Mouse (Mus musculus) heart, adult 8-10 months (tissue): ENCODE data around the gene Gpatch2. TPM values are rescaled to one million over a fixed set of nuclear protein-coding genes. Genes with fewer than 3 reads are reported as not detected.

ENCODE experiments used
- DNase-seq: peaks from one replicate; pipeline ENCODE4 v3.0.0; 2022; ENCODE audit warnings: low spot score
- total RNA-seq, 4 experiments: library from RNA; stranded (reverse); gene quantifications; 2 replicates each; pipeline ENCODE4 v1.2.4; 2022

The Gpatch2 gene
- total RNA-seq, 4 experiments from 2014 or later, result 9.3 to 10.5 (median 9.9) TPM

DNA sequence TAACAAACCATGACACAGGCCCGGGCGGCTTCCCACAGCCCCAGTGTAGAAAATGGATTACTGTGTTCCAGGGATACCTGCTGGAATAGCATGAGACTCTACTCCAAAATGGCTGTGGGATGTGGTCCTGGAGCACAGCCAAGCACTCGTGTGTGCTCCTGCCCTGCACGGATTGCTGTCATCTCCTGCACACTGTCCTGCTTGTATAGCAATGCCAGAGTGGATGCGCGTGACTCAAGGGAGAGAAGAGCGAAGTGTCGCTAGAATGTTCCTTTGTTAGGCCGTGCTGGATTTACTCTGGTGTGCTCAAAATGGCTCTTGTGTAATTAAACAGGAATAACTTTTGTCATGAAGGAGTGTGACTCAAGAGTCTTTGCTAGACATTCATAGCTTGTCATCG is 87.9 kb downstream of the Gpatch2 start:
- DNase-seq, result no peak

DNA sequence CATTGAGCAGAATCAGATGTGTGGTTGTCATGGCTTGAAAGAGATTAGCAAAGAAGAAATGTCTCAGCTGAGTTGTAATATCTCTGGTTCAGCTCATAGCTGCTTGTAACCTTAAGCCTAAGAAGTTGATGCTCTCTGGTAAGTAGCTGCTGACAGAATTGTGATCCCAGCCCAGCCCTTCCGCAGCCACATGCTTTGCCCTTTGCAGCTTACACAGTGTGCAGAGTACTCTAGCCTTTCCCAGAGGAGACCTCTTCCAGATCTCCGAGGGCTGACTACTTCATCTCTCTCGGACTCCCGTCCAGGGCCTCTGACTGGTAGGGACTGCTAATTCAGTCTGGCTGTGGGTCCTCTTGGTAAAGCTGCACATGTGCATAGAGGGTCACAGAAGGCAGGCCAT is 92.0 kb downstream of the Gpatch2 start:
- no peak for DNase-seq

DNA sequence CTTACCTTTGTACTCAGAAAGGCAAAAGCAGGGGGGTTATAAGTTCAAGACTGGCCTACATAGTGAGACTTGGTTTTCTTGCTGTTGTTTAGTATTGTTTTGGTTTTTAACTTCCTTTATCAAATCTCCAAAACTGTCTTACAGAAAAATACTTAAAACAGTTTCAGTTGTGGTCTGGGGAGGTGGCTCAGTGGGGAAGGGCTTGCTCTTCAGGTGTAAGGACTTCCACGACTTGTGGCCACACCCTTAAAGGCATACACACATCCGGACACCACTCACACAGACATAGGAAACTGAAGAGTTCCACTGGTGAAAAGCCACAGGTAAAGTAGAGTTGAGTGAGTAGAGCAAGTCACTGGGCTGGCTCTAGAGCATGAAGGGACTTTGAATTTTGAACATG is 93.2 kb downstream of the Gpatch2 start:
- DNase-seq, result no peak

DNA sequence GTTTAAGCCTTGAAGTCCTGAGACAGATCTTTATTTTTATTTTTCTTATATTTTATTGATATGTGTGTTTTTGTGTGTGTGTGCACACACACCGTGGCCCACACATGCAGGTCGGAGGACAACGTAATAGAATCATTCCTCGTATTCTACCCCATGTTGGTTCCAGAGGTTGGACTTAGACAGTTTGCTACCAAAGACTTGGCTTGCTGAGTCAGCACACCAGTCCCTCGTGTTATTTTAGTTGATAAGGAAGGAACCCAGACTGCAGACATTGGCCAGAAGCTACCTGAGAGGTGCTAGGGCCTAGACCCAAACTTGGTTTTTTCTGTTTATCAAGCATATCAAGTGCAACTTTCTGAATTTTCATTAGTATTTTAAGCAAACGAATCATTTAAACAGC is 95.8 kb downstream of the Gpatch2 start:
- no peak for DNase-seq

DNA sequence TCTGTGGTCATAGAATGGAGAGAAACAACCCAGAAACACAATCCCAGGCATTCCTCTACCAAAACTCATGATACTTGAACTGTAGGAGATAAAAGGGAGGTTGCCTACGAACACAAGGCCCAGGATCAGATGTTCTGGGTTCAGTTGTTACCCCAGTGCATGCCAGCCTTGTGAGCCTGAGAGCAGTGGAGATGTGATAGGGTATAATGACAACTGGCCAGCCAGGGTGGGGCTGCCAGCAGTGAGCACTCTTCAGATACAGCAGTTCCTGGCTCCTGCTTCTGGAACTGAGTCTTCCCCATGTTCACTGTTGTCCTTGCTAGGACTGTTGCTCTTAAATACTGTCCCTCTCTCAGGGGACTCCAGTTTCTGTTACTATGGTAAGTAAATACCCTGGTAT is 98.0 kb downstream of the Gpatch2 start:
- DNase-seq, result no peak

DNA sequence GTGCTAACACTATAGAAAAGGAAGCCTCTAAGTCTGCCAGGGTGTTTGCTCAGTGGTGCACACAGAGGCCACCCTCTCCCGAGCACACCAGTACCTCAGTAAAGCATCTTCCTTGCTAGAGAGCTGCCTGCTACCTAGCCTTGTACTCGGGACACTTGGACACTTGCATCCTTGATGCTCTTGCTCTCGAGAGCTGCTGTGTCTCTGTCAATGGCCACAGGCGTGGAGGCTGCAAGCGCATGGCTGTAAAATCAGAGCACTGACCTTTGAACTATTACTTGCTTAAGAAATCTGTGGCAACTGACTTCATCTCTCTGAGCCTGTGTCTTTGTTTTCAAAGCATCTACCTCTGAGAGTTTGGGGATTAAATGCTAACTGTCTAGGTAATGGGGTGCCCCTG is 98.5 kb downstream of the Gpatch2 start:
- DNase-seq, result no peak

DNA sequence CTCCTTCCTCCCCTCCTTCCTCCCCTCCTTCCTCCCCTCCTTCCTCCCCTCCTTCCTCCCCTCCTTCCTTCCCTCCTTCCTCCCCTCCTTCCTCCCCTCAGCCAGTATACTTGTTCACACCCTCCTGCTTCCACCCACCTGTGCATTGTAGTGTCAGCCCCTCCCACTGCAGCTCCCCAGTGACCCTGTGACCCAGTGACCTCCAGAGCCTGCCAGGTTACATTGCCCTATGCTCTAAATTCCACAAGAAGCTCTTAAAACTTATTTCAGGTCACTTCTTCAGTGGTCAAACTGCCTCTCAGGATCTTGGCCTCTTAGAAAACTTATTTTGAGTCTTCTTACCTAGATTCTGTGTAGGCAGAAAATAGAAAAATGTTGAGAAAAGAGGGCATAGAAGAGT is 99.2 kb downstream of the Gpatch2 start:
- DNase-seq, result no peak

DNA sequence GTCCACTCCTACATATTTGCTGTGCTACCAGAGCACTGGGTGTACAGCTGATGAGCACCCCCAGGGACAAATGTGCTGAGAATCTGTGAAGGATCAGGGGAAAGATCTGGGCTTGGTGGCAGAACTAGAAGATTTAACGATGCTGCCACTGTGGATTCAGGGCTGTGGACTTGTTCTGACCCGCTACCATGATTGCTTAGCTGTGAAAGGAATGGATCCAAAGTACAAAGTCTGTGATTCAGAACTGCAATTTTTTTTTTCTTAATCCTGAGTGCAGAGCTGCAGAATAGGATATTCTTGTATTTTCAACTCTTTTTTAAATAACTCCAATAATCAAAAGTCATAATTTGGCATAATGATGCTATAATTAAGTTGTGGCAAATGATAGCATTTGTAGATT is 100.5 kb downstream of the Gpatch2 start:
- DNase-seq, result no peak

DNA sequence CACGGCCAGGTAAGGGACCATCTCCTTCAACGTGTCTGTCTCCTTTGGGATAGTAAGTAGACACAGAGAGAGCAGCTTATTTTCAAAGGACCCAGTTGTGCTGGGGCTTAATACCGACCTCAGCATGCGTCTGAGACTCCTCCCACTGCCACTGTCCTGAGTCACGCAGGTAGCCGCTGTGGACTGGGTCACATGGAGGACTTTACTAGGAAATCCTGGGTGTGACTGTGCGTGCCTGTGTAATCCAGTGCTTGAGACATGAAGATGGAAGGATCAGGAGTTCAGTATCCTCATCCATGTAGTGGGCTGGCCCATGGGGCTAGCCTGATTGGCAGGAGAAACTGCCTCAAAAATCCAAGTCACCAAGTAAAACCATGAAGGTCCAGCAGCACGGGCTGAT is 101.2 kb downstream of the Gpatch2 start:
- DNase-seq, result no peak

DNA sequence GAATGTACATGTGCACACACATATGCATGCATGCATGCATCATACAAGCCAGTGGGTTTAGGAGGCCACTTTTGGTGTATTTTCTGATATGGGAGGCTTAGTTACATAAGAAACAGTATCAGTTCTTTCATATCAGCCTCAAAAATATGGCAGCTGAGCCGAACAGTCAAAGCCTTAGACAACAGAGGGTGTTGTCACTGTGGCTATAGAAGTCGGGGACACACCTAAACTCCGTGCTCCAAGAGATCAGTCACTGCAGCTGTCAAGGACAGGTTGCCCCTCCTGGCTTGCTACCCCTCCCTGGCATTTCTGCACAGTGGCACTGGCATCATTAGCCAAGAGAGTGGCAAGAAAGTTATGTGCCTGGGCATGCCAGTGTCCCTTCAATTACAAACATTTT is 106.5 kb downstream of the Gpatch2 start:
- no peak for DNase-seq

DNA sequence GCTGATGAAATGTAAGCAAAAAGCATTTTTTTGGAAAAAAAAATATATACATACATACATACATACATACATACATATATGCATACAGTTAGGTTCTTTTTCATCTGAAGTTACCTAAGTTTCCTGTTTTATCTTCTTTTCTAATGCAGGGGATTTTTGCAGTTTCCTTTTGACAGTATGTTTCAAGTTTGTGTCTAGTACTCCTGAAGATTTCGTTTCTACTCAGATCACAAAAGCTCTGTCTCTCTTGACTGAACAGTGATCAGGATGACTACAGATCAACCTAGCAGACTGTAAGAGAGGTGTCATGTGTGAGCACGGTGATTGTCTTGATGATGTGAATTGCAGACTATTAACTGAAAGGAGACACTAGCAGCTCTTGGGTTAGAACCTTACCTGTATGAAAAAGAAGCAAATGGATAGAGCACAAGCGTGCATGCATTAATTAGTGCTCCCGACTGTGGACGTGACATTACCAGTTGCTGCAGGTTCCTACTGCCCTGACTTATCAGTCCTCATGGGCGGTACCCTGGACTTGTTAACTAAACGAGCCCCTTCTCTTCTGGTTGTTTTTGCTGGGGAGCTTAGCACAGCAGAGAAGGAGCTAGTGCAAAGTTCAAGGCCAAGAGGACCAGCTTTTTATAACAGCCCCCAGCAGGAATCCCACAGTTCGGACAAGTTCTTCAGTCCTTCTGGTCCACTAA is 107.3 kb downstream of the Gpatch2 start:
- no peak for DNase-seq

DNA sequence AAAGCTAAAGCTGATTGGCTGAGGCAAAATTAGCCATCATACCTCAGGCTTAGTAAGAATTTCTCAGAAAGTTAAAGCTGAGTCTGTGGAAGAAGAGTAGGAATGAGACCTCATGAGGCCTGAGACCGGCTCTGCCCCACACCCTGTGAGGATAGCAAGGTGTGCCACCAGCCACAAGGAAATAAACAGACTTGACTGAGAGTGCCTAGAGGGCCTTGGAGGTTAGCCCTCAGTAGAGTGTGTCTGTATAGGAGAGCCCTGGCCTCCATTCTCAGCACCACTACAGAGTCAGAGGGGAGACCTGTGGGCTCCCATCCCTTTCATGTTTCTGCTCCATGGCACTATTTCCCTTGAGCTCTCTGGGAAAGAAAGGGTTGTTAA is 107.9 kb downstream of the Gpatch2 start:
- DNase-seq, result no peak

DNA sequence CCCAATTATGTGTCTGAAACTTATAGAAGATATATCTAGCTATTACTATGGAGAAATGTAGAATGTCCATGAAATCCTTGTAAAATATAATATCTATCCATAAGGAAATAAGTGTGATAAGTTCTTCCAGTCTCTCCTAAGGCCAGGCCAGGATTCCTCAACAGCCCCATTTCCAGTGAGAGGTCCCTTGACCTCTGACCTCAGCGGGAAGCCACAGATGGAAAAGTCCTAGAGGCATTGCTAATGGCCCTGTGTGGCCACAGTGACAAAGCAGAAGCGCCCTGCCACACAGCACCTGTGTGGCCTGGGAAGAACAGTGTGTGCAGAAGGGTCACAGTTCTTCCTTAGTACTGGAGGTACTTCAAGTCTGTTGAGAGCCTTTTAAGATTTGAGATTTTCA is 127.2 kb downstream of the Gpatch2 start:
- no peak for DNase-seq

DNA sequence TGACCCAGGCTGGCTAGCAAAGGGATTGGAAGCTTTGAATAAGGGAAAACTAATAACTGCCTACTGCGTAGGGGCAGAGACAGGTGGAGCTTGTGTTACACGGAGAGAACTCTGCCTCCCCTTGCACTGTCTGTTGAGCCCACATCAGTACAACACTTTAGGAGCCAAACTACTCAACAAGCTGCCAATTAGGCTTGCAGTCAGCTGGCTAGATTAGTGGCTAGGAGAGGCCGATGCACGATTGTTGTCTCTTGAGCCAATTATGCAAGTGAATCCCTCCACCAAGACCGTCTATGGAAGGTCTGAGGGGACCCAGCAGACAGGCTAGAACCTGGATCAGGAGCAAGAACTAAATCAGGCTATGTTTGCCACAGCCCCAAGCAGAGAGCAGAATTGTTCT is 129.8 kb downstream of the Gpatch2 start:
- no peak for DNase-seq

DNA sequence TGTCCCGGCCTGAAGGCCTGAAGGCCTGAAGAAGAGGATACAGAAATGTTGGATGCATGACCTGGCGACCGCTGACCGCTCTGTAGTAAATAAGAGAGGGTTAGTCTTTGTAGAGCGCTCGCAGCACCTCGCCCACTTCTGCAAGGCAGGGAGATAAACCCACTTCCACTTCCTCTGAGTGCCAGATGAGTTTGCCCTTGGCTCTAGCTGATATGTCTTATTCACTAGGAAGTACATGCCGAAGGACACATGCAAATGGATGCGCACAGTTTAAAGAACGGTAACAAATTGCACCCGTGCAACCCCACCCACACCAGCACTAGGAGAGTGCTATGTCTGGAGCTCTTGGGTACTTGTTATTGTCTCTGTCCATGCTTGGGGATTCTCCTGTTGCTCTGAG is 131.6 kb downstream of the Gpatch2 start:
- DNase-seq, result no peak

DNA sequence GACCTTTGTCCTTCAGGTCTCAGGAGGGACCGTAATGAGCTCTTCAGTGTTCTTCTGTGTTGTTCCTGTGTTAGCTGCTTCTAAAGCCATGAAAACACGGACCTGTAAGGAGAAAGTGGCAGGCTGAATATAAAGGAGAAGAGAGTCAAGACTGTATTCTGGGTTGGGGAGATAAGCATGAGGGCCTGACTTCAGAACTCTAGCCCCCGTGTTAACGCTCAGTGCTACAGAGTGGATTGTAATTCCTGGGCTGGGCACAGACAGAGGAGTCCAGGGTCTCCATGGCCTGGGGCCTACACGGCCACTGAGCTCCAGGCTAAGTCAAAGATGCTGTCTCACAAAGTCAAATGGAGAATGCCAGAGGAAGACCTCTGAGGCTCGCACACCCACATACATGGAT is 132.3 kb downstream of the Gpatch2 start:
- no peak for DNase-seq

DNA sequence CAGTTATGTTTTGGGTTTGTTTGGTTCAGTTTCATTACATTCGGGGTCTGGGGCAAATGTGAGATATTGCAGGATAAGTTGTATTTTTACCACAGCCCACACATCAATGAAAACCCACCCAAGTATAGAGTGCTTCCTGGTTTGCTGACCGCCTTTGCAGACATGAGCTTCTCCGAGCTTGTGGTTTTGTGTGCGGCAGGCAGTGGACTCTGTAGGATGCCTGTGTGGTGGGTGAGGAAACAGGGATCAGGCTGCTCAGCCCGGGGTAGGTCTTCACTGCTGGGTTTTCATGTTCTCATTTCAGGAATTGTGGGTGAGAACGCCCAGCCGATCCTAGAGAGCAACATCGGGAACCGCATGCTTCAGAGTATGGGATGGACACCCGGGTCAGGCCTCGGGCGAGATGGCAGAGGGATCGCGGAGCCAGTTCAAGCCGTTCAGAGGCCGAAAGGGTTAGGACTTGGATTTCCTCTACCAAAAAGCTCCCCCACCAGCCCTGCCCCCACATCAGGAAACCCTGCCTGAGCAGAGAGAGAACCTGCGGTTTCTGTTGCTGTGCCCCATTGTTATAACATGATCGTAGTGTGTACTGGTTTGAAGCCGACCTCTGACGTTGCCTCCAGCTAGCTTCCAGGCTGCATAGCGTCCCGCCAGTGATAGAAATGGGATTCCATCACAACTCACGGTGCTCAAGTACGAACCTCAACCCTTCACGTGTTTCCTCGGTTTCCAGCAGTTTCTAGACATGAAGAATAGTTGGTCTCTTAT is 132.9 kb downstream of the Gpatch2 start:
- DNase-seq, result no peak

DNA sequence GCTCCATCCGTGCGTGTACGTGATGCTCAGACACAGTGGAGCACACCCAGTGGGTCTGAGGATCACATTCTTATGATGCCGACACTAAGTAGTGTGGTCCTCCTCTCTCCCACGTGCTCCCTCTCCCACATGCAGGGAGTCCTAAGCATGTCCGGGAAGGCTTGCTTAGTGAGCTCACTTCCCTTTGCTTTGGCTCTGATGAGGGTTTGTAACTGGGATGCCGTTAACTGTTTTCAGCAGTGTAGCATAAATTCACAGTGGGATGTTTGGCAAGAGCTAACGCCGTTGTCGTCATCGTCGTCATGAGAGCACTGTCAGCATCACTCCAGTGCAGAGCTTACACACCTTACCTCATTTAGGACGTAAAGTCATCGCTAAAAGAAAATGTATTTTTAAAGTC is 133.6 kb downstream of the Gpatch2 start:
- DNase-seq, result no peak

DNA sequence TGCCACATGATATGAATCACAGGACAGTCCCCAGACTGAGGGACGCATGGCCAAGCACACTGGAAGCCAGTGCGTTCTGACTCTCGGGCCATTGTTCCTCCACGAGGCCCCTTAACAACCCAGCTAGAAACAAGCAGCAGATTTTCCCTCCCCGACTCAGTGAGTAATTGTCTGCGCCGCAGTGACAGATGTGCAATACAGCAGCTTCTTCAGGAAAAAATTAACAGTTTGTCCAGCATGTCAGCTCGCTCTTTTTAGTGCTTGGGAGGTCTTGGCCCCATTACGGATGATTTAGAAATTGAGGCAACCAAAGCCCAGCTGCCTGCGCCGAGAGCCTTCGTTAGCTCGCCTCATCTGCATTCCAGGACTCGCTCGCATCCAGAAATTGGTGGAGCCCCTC is 140.9 kb downstream of the Gpatch2 start:
- DNase-seq, result no peak

DNA sequence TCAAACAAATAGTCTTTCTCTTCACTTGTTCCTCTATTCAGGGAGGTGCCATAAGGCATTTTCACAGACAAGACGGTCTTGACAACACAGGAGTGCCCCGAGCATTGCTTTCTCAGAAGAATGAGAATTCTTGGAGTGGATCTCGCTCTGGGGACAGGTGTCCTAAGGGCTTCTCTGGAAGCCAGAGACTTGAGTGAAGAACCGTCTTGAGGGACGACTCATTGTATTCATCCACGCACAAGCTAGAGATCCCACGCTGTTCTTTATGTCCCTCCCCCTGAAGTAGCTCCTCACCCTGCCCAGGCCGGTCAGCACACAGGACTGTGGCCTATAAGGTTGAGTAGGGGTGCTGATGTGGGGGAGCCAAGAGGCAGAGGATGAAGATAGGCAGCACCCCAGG is 141.6 kb downstream of the Gpatch2 start:
- DNase-seq, result no peak

DNA sequence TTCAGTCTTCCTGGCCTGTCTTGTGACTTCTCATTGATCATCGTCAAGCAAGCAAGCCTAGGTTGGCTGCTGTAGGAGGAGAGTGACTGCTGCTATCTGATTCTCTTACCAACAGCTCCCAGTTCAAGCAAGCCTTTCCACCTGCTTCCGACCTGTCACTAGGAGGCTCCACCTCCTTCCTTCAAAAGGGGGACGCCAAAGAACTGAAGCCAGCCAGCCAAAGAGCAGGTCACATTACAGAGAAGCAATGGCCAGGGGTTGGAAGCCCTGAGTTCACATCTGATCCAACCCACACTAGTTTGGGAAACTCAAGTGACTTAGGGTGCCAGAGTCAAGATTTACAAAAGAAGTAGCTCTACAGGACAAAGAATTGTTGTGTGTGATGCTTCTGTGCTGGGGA is 144.9 kb downstream of the Gpatch2 start:
- no peak for DNase-seq

DNA sequence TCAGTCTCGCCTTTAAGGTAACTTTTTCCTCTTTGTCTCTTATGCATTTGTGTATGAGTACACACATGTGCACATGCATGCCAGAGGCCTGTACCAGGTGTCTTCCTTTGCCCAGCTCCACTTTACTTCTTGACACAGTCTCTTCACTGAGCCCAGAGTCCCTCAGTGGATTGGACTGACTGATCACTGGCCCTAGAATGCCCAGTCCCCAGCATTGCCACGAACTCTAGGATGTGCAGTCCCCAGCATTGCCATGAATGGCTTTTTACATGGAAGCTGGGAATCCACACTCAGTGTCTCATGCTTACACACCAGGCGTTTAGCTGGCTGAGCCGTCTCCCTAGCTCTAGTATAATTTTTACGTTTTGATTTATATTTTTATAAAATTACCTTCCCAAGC is 147.2 kb downstream of the Gpatch2 start:
- no peak for DNase-seq

DNA sequence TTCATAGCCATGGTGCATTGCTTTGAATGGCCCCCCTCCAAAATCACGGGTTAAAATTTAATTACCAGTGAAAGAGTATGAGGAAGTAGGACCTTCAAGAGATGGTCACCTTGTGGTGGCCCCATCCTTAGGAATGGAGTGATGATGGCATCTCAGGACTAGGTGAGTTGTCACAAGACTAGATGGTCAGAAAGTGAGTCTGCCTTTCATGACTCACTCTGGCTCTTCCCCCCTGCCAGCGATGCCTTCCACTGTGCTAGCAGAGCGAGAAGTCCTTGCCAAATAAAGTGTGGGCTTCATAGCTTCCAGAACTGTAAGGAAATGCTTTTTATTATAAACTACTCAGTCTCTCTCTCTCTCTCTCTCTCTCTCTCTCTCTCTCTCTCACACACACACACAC is 150.1 kb downstream of the Gpatch2 start:
- no peak for DNase-seq

DNA sequence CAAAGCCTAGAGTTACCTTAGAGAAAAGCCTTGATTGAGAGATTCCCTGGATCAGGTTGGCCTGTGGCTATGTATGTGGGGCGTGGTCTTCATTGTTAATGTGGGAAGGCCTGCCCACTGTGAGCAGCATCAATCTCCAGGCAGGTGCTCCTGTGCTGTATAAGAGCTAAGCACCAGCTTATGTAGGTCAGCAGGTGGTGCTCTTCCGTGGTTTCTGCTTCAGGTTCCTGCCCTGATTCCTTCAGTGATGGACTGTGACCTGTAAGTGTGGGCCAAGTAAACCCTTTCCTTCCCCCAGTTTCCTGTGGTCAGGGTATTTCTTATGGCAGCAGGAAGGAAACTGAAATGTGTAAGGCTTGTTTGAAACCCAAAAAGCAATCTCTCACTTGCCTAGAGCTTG is 151.5 kb downstream of the Gpatch2 start:
- DNase-seq, result no peak
